Mouse (Mus musculus) kidney, adult 18-20 months (tissue): Measurements from ENCODE around the gene Zfp865.
A peak's percentile ranks its signal among the peaks of the same experiment; 100 is the strongest.
"Not testable (repeated sequence)": the region's sequence is repeated elsewhere in the genome, so short reads cannot be mapped to it uniquely, and the experiment has no call there.

ENCODE experiments used
- DNase-seq: peaks from one replicate; pipeline ENCODE4 v3.0.0; 2021

Zfp865 gene

DNA sequence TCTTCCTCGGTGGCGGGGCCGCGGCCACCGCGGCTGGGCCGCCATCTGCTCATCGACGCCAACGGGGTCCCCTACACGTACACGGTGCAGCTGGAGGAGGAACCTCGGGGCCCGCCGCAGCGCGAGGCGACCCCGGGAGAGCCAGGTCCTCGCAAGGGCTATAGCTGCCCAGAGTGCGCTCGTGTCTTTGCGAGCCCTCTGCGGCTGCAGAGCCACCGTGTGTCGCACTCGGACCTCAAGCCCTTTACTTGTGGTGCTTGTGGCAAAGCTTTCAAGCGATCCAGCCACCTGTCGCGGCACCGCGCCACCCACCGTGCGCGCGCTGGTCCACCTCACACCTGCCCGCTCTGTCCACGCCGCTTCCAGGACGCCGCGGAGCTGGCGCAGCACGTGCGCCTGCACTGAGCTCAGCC, 32.8 kb downstream of the Zfp865 start:
- no peak for DNase-seq

DNA sequence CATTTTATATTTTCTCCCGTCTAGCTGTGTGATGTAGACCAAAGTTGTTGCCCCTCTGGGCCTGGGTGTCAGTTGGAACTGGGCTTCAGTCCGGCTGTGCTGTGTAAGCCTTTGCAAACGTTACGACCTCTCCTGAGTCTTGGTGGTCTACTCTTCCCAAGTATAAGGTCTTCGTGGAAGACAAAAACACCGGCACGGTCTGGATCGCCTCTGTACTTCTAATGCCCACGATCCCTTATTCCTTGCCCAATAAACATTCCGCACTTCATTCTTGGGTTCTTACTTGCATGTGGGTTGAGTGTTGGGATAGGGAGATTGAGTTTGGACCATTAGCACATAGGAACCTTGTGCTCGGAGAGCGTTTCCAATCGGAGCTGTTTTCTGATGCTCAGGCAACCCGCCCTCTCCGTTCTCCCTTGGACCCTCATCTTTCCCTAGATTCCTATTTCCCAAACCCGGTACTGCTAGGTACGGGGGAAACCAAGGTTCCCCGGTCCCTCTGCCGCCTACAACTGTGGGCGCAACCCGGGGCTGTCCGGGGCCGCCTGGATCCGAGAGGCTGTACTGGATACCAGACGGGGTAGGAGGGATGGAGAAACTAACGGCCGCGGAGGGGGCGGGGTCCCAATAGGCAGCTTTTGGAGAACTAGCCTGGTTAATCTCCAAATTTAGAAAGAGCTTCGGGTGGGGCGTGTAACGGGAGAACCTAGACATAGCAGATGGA, 33.4 kb downstream of the Zfp865 start:
- no peak for DNase-seq

DNA sequence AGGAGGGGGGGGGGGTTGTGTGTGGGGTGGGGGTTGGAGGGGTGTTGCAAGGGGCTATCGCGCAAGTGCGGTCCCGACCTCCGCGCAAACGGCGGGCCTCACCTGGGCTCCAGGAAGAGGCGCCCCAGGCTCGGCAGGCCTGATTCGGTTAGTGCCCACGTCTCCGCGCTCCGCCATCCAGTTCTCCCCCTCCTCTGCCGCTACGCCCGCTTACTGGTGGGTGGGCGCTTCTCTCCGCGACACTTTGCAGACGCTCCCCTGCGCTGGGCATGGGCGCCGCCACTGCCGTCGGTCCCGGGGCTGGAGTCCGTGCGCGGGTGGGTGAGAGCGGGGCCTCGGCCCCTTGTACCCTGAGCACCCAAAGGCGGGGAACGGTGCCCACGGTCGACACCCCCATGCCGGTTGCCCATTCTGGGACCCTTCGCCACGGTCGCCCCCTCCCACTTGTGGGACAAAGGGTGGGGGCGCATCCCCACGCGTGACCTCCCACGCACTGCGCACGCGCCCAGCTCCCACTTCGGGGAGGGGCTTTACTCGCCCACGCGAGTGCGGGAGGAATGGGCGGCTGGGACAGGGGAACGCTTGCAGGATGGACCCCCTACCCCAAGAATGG, 36.6 kb downstream of the Zfp865 start:
- DNase-seq = no peak

DNA sequence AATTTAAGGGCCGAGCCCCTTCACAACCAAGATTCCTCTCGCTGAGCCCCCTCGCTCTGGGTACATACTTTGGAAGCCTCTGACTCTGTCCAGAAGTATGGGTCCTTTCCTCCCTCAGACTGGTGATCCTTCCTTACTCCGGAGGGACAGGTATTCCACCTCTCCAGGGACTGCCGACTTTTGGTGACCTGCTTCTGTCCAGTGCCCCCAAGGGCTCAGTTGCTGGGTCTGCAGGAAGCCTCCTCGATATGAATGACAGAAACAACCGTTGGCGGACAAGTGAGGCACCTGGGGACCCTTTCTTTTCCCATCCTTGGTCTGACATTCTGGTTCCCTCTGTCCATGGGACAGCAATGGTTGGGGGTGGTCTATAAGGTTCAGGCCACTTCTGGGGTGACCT, 37.2 kb downstream of the Zfp865 start:
- DNase-seq = no peak

DNA sequence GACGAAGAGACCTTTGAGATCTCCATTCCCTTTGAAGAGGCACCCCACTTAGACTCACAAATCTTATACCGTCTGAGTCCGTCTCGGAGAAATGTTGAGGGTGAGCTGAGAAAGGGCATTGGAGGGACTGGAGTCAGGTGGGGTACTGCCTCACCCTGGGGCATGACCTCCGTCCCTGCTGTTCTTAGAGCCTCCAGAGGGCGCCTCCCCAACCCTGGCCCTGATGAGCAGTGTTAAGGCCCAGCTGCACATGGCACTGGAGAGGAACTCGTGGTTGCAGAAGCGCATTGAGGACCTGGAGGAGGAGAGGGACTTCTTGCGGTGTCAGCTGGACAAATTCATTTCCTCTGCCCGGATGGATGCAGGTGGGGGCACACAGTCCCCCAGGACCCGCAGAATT, 37.6 kb downstream of the Zfp865 start:
- no peak for DNase-seq

DNA sequence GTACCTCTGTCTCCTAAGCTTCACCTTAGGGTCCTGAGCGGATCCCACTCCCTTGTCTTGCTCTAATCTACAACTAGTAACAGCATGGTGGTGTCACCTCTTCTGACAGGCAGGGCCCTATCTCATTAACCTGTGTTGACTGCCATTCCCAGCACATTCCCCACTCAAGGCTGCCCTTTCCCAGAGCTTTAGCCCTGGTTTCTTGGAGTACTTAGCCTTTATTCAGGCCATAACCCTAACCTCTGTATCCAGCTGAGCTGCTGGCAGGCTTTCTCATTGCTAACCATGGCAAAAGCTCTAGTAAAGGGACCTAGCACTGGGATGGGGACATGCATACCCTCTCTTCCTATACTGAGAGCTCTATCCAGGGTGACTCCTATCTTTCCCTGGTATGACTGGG, 38.5 kb downstream of the Zfp865 start:
- no peak for DNase-seq

DNA sequence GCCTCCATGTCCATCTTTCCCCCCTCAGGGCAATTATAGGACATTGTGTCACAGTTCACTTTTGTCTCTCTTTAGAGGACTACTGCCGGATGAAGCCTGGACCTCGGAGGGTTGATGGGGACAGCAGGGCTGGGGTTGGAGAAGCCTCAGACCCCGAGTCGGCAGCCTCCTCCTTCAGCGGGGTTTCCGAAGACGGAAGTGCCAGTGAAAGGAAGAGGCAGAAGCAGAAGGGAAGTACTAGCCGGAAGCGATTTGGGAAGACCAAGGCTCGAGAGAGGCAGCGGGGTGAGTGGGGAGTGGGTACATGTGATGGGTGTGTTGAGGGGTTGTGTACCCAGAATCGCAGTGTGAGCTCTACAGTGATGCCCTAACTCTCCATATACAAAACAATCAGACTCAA, 39.2 kb downstream of the Zfp865 start:
- no peak for DNase-seq

DNA sequence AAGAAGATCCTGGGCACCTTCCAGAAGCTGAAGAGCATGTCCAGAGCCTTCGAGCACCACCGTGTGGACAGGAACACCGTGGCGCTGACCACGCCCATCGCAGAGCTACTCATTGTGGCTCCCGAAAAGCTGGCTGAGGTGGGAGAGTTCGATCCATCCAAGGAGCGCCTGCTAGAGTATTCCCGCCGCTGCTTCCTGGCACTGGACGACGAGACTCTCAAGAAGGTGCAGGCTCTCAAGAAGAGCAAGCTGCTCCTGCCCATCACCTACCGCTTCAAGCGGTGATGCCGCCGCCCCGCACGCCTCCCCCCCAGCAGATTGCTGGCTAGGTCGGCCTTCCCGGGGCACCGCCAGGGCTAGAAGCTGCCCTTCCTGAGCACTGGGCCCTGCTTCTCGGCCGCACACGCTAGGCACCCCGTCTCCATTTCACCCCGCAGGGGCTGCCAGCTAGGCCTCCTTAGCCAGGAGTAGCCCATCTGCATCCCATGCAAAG, 40.1 kb downstream of the Zfp865 start:
- DNase-seq = peak; percentile 83

DNA sequence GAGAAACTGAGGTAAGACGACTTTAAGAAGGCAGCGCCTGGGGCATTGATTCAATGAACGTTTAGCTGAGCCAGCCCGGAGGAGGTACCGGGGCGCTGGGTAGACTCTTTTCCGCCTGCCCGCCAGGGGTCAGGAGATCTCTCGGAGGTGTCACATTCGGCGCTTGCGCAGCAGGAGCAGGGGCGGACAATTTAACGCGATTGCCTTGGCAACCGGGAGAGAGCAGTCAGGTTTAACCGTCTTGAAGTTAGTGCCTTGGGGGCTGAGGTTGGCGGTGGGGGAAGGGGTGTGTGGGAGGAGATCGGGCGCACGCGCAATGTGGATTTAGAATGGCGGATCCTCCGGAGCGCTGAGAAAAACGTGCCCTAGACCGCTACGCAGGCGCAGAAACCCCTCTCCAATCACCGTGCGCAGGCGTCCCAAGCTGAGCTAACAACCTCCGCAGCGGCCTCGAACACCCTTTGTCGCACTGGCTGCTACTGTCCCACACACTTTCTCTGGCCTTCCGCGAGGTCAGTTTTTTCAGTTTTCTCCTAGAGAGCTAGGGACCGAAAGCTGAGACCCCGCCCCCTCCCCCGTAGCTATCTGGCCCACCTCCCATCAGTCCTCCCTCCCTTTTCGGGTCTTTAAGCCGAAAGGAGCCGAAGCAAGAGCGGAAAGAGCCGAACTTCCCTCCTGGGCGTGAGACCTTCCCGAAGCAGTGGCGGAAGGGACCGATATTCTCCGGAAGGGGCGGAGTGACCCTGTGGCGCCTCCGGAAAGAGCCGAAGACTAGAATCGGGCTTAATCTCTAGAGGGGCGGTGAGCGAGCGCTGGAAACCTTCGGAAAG, 41.0 kb downstream of the Zfp865 start:
- DNase-seq = peak; percentile 99

DNA sequence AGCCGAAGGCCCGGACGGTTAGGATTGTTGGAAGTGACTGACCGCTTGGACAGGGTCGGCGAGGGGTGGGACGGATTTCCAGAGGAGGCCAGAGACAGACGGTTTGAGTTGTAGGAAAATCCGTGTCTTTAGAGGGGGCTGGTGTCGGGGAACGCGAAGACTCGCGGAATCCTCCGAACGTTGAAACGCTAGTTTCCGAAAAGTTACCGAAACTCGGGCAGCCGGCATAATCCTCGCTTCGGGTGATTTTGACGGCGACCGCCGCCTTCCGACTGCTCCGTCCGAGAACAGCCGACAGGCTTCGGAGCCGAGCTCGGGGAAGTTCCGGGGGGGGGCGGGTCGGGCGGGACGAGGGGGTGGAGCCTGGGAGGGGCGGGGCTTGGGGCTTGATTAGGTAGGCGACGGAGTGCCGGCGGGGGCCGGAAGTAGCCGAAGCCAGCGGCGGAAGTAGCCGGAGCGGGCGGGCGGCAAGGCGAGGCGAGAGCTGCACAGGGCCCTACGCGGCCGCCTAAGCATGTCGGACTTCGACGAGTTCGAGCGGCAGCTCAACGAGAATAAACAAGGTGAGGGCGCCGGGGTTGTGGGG, 41.7 kb downstream of the Zfp865 start, which contains the start of gene U2af2:
U2af2 (plus strand) TSS at position 370 of the 586 bp plus-strand sequence.
- DNase-seq = peak; percentile 94

DNA sequence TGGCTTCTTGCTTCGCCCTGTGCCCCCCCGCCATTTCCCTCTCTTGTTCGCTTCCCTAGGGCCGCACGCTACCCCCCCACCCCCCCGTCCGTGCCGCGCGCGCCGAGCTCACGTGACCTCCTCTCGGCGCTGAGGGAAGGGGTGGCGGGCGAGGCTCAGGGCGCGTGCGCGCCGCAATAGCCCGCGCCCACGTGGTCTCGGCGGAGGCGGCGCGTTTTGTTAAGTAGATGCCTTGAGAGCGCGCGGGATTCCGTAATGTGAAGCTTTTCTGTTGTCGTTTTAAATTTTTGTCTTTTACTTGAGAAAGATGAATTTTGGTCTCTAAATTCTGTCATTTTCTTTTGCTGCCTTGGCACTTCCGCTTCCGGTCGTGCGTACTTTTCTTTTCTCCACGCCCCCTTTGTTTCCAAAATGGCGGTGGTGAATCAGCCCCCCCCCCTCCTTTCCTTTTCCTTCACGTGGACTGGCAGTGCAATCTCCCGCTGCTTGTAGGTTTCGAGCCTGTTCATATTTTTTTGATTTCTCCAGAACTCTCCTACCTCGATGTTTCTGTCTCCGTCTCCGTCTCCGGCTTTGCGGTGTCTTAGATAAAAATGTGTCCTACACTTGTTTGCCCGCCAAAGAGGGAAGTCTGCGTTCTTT, 42.3 kb downstream of the Zfp865 start:
- no peak for DNase-seq

DNA sequence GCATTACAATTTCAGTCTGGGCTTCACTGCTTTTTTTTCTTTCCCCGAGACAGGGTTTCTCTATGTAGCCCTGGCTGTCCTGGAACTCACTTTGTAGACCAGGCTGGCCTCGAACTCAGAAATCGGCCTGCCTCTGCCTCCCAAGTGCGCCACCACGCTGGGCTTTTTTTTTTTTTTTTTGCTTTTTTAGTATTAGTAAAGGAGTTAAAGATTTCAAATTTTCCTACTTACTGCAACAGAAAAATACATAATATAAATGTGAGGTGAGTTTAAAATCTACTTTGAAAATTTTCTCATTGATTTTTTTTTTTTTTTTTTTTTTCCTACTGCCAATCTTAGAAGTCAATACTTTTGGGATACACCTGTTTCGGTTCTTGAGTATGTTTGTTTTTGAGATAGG, 44.7 kb downstream of the Zfp865 start:
- no peak for DNase-seq

DNA sequence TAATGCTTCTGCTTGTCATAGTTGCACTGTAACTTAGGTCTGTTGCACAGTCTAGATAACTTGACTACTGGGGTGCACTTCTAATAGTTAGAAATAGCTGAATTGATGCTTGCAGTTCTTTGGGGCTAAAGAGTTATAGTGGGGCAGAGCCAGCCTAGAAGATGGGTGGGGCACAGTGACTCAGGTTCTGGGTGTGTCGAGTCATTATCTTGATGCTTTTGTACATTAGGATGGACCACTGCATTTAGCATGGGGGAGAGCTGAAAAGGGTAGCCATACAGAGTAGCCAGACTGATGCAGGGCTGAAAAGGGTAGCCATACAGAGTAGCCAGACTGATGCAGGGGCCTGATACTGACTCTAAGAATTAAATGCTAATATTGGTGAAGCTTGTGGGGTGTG, 53.4 kb downstream of the Zfp865 start:
- DNase-seq = no peak

DNA sequence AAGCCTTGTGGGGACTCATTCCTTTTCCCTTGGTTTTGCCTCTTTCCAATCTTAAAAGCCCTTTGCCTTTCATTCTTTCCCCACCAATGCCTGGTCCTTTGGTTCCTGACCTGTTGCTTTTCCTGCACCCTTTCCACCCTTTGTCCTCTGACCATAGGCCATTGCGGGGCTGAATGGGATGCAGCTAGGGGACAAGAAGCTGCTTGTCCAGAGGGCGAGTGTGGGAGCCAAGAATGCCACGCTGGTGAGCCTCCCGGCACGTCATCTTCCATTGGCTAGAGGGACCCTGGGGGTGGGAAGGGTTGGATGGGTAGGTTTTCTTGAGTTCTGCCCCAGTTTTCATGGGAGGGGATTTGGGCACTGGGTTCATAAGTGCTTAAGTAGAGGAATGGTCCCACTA, 54.8 kb downstream of the Zfp865 start:
- DNase-seq = no peak

DNA sequence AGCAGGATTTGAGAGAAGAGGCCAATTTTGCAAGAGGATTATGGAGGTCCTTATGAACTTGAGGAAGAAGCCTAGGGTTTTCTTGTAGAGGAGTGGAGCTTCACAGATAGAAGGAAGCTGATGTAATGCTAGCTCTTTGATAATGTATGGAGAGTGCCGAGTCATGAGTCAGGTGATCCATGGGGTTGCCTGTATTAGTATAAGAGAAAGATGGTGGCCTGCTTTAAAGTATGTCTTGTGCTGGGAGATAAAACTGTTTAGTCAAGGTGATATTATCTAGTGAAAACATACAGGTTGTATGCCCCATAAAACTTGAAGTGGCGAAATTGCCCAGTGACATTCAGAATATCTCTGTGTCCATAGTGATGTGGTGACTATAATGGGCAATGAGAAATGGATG, 56.8 kb downstream of the Zfp865 start:
- no peak for DNase-seq

DNA sequence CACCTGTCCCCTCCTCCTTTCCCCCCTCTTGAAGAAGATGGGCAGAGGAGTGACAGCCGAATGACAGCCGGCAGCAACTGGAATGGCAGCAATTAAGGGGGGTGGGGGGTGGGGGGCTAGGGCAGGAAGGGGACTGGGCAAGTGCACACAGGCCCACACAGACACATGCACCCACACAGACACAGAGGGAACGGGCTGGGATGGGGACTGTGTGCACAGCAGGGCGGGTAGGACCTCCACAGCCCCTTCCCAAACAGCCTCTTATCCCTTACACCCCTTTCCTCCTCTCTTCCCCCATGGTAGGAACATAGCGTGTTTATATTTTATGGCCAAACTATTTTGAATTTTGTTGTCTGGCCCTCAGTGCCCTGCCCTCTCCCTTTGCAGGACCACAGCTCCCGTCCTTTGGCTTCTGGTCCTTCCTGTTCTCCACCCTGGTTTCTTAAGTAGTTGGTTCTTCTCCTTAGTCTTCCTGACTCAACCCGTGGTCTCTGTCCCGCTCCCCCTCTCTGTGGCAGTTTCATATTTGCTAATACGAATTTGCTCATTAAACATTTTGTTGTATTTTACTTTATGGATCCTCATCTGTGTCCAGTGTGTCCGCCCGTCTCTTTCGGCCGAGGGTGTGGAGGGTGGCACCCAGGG, 59.3 kb downstream of the Zfp865 start:
- DNase-seq = not testable (repeated sequence)

DNA sequence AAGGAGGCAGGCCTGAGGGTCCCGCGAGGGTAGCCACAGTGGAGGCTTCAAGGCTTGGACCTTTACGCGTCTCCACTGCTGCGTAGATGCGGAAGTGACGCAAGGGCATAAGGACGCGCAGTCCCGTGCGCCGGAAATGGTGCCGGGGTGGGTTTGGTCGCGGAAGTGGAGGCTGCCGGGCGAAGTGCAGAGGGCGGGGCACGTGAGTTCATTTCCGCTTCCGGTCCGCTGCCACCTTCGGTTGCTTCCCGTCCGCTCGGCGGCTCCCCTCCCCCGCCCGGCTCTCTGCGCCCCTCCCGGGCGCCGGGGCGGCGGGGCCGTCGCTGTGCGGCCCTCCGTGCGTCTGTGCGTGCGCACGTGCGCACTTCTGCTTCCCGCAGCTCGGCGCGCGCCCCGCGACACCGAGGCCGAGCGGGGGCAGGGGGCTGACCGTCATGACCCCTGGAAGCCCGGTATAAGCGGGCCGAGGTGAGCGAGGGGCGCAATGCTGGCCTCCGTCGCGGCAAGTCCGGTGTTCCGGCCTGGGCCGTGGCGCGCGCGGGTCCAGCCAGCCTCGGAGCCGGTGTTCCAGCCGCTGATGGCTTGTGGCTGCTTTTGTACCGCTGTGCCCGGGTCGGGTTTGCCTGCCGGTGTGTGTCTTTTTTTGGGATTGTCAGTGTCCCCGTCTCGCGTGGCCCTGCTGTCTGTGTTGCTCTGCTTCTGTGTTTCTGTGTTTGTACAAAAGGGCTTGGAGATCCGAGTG, 60.0 kb downstream of the Zfp865 start, which contains the start of gene Epn1:
Epn1 (plus strand) TSS at position 226 of the 742 bp plus-strand sequence.
- DNase-seq = peak; percentile 95

DNA sequence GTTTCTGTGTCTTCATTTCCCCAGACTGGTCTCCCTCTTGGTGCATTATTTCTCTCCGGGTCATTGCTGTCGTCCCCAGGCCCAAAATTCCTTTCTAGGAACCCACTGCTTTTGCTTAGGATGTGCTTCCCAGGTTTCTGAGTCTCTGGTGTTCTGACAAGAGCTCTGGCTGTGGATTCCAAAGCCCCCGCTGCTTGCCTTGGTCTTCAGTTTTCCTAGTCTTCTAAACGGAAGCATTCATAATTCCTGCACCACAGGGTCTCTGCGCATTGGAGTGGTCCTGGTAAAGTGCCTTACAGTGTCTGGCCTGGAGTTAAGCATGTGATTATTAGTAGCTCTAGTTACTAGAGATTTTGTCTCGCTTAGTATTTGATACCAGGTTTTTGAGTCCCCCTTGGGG, 60.6 kb downstream of the Zfp865 start:
- DNase-seq = no peak

DNA sequence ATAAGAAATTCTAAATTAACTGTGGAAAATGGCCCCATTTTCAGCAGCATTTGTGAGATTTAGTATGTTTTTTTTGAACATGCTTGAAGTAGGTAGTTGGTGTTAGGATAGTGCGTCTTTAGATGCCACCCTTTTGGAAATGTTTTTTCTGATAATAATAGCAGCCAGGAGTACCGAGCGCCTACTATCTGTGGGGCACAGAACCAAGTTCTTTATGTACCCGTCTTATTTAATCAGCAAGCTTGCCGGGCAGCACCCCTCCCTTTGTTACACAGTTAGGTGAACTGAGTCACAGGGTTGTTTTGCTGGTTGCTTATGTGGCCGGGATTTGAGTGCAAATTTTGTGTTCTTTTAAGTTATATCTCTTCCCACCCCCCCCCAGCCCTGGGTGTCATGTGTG, 61.1 kb downstream of the Zfp865 start:
- DNase-seq = no peak

DNA sequence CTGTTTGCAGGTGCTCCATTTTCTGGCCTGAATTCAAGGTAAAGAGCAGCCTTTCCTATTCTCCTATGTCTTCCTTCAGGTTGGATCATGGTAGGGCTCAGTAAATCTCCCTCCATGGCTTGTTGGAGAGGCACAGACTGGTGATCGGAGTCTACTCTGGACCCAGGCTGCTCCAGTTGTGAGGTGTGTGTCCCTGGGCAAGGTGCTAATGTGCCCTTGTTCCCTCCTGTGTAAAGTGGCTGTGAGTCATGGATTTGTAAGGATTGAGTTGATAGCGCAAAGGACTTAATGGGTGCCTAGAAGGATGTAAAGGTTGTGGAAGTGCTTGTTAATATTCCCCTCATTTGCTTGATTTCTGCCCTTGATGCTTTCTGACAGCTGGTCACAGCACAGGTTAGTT, 61.8 kb downstream of the Zfp865 start:
- no peak for DNase-seq

DNA sequence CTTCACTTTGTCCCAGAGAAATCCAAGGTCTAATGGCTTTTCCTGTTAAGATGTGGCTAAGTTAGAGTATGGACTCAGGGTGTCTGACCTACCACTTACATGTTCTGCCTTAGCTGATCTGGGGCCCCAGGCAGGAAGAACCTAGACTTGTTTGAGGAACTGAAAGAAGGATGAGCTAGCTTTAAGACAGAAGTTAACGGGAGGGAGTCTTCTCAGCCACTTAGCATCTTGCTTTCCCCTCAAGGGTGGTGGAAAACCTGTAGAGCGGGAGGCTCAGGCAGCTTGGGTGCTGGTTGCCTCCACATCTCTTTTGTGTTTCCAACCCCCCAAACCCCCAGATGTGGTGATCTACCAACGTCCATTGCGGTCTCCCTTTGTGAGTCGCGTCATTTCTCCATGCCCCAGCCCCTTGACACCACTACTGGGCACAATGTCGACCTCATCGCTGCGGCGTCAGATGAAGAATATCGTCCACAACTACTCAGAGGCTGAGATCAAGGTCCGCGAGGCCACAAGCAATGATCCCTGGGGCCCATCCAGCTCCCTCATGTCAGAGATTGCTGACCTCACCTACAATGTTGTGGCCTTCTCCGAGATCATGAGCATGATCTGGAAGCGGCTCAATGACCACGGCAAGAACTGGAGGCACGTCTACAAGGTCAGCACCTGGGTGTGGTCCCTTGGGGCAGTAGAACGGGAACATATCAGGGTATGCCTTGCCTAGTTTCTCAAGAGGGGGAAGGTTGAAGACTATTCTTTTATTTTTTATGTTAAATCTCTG, 63.3 kb downstream of the Zfp865 start:
- peak; percentile 61 for DNase-seq
